Mouse (Mus musculus): Measurements from ENCODE around the gene Vps52. TPM values are rescaled to one million over a fixed set of nuclear protein-coding genes. Genes with fewer than 3 reads are reported as not detected.
A peak's percentile ranks its signal among the peaks of the same experiment; 100 is the strongest.
"Not testable (repeated sequence)": the region's sequence is repeated elsewhere in the genome, so short reads cannot be mapped to it uniquely, and the experiment has no call there.

The Vps52 gene
- polyA plus RNA-seq, 1 experiment from 2014 or later, result 31.5 TPM

GRCm38 (mm10) chr17:33947430-33948089 lies 8.1 kb upstream of the Vps52 start:
- peaks cover 14% of the 10 kb centered on the region; the same call in 1 of the 2 replicates for H3K4me1 ChIP-seq (ENCODE audit: control insufficient read depth, insufficient read depth, low read length)
- H3K4me2 ChIP-seq (replicated peaks; ENCODE audit: low read depth, low read length), result no peak overlapping the region
- no peak for ATAC-seq (ENCODE audit: insufficient number of reproducible peaks, insufficient read depth, low FRiP score, low read depth)
- no peaks in the 10 kb centered on the region for H3K9me3 ChIP-seq (ENCODE audit: control insufficient read depth, low read depth, low read length)
- no peak overlapping the region for H3K9ac ChIP-seq (replicated peaks; ENCODE audit: low read depth, low read length)
- no peak overlapping the region for H3K27ac ChIP-seq (ENCODE audit: low read length)
- H3K36me3 ChIP-seq (ENCODE audit: control insufficient read depth, insufficient read depth, low read length), result peaks cover 43% of the 10 kb centered on the region
- no peak overlapping the region for H3K4me3 ChIP-seq (ENCODE audit: low read depth, low read length)
- 91% methylated on average over 10 of the region's 10 CpGs for WGBS
- H3K27me3 ChIP-seq (ENCODE audit: control insufficient read depth, insufficient read depth, low read length), result no peaks in the 10 kb centered on the region

- Histone ChIP-seq H3K27ac (ENCODE audit: low read length) (no peak overlapping the region), H3K36me3 (ENCODE audit: control insufficient read depth, insufficient read depth, low read length) (peaks cover 46% of the 10 kb centered on the region)
Observed at GRCm38 (mm10) chr17:33948090-33948904, 7.3 kb upstream of the Vps52 start.

GRCm38 (mm10) chr17:33948905-33949537 lies 6.6 kb upstream of the Vps52 start:
- no peak overlapping the region for H3K9ac ChIP-seq (replicated peaks; ENCODE audit: low read depth, low read length)
- WGBS, result 84% methylated on average over 19 of the region's 19 CpGs
- H3K4me2 ChIP-seq (replicated peaks; ENCODE audit: low read depth, low read length), result no peak overlapping the region
- H3K27ac ChIP-seq (ENCODE audit: low read length), result no peak overlapping the region
- no peak for ATAC-seq (ENCODE audit: insufficient number of reproducible peaks, insufficient read depth, low FRiP score, low read depth)
- no peak overlapping the region for H3K4me3 ChIP-seq (ENCODE audit: low read depth, low read length)
- peaks cover 28% of the 10 kb centered on the region; the same call in 1 of the 2 replicates for H3K4me1 ChIP-seq (ENCODE audit: control insufficient read depth, insufficient read depth, low read length)
- H3K27me3 ChIP-seq (ENCODE audit: control insufficient read depth, insufficient read depth, low read length), result no peaks in the 10 kb centered on the region
- H3K9me3 ChIP-seq (ENCODE audit: control insufficient read depth, low read depth, low read length), result no peaks in the 10 kb centered on the region
- peaks cover 44% of the 10 kb centered on the region for H3K36me3 ChIP-seq (ENCODE audit: control insufficient read depth, insufficient read depth, low read length)

More at GRCm38 (mm10) chr17:33948090-33948904, 7.3 kb upstream of the Vps52 start:
- no peak overlapping the region for H3K4me3 ChIP-seq (ENCODE audit: low read depth, low read length)
- H3K4me1 ChIP-seq (ENCODE audit: control insufficient read depth, insufficient read depth, low read length), result peaks cover 21% of the 10 kb centered on the region; the same call in 1 of the 2 replicates
- no peak overlapping the region for H3K4me2 ChIP-seq (replicated peaks; ENCODE audit: low read depth, low read length)
- ATAC-seq (ENCODE audit: insufficient number of reproducible peaks, insufficient read depth, low FRiP score, low read depth), result no peak
- no peak overlapping the region for H3K9ac ChIP-seq (replicated peaks; ENCODE audit: low read depth, low read length)
- H3K27me3 ChIP-seq (ENCODE audit: control insufficient read depth, insufficient read depth, low read length), result no peaks in the 10 kb centered on the region
- no peaks in the 10 kb centered on the region for H3K9me3 ChIP-seq (ENCODE audit: control insufficient read depth, low read depth, low read length)
- WGBS, result 85% methylated on average over 22 of the region's 22 CpGs

GRCm38 (mm10) chr17:33950131-33950625 lies 5.4 kb upstream of the Vps52 start:
- Histone ChIP-seq H3K9ac (replicated peaks; ENCODE audit: low read depth, low read length) (no peak overlapping the region), H3K4me3 (ENCODE audit: low read depth, low read length) (peak overlapping the region; percentile 41), H3K36me3 (ENCODE audit: control insufficient read depth, insufficient read depth, low read length) (peaks cover 37% of the 10 kb centered on the region), H3K27ac (ENCODE audit: low read length) (no peak overlapping the region), H3K9me3 (ENCODE audit: control insufficient read depth, low read depth, low read length) (no peaks in the 10 kb centered on the region), H3K27me3 (ENCODE audit: control insufficient read depth, insufficient read depth, low read length) (no peaks in the 10 kb centered on the region), H3K4me2 (replicated peaks; ENCODE audit: low read depth, low read length) (peak overlapping the region; percentile 83), H3K4me1 (ENCODE audit: control insufficient read depth, insufficient read depth, low read length) (peaks cover 34% of the 10 kb centered on the region; the same call in 1 of the 2 replicates)
- WGBS, result 72% methylated on average over 10 of the region's 10 CpGs
- no peak for ATAC-seq (ENCODE audit: insufficient number of reproducible peaks, insufficient read depth, low FRiP score, low read depth)

GRCm38 (mm10) chr17:33951021-33951946 lies 4.3 kb upstream of the Vps52 start, which contains the start of gene B3galt4:
B3galt4 (minus strand) TSS chr17:33951488.
- peaks cover 34% of the 10 kb centered on the region; the same call in 1 of the 2 replicates for H3K4me1 ChIP-seq (ENCODE audit: control insufficient read depth, insufficient read depth, low read length)
- peak within 1 kb of the TSS; percentile 83 for H3K4me2 ChIP-seq (replicated peaks; ENCODE audit: low read depth, low read length)
- peak within 1 kb of the TSS; percentile 53 for H3K9ac ChIP-seq (replicated peaks; ENCODE audit: low read depth, low read length)
- no peaks in the 10 kb centered on the region for H3K9me3 ChIP-seq (ENCODE audit: control insufficient read depth, low read depth, low read length)
- ATAC-seq (ENCODE audit: insufficient number of reproducible peaks, insufficient read depth, low FRiP score, low read depth), result peak; percentile 83
- H3K27ac ChIP-seq (ENCODE audit: low read length), result peak within 1 kb of the TSS; percentile 86
- peak within 1 kb of the TSS; percentile 41 for H3K4me3 ChIP-seq (ENCODE audit: low read depth, low read length)
- WGBS, result under 1% methylated on average over 45 of the region's 45 CpGs
- H3K27me3 ChIP-seq (ENCODE audit: control insufficient read depth, insufficient read depth, low read length), result no peaks in the 10 kb centered on the region
- H3K36me3 ChIP-seq (ENCODE audit: control insufficient read depth, insufficient read depth, low read length), result peaks cover 36% of the 10 kb centered on the region

GRCm38 (mm10) chr17:33952015-33952414 lies 3.6 kb upstream of the Vps52 start:
- peak overlapping the region; percentile 83 for H3K4me2 ChIP-seq (replicated peaks; ENCODE audit: low read depth, low read length)
- peak overlapping the region; percentile 53; the same call in 1 of the 2 replicates for H3K9ac ChIP-seq (replicated peaks; ENCODE audit: low read depth, low read length)
- H3K4me1 ChIP-seq (ENCODE audit: control insufficient read depth, insufficient read depth, low read length), result peaks cover 39% of the 10 kb centered on the region; the same call in 1 of the 2 replicates
- not testable (repeated sequence) for H3K4me3 ChIP-seq (ENCODE audit: low read depth, low read length); H3K9me3 ChIP-seq (ENCODE audit: control insufficient read depth, low read depth, low read length); ATAC-seq (ENCODE audit: insufficient number of reproducible peaks, insufficient read depth, low FRiP score, low read depth); H3K27me3 ChIP-seq (ENCODE audit: control insufficient read depth, insufficient read depth, low read length)
- 72% methylated on average over 13 of the region's 13 CpGs for WGBS
- H3K27ac ChIP-seq (ENCODE audit: low read length), result peak overlapping the region; percentile 86; the same call in 1 of the 2 replicates
- peaks cover 31% of the 10 kb centered on the region for H3K36me3 ChIP-seq (ENCODE audit: control insufficient read depth, insufficient read depth, low read length)

- no peak for ATAC-seq (ENCODE audit: insufficient number of reproducible peaks, insufficient read depth, low FRiP score, low read depth)
- no peaks in the 10 kb centered on the region for H3K27me3 ChIP-seq (ENCODE audit: control insufficient read depth, insufficient read depth, low read length)
- peaks cover 39% of the 10 kb centered on the region; the same call in 1 of the 2 replicates for H3K4me1 ChIP-seq (ENCODE audit: control insufficient read depth, insufficient read depth, low read length)
- no peak overlapping the region; the same call in 1 of the 2 replicates for H3K9ac ChIP-seq (replicated peaks; ENCODE audit: low read depth, low read length)
- 78% methylated on average over 4 of the region's 4 CpGs for WGBS
- peaks cover 31% of the 10 kb centered on the region for H3K36me3 ChIP-seq (ENCODE audit: control insufficient read depth, insufficient read depth, low read length)
- H3K27ac ChIP-seq (ENCODE audit: low read length), result no peak overlapping the region
- H3K4me3 ChIP-seq (ENCODE audit: low read depth, low read length), result no peak overlapping the region
- no peaks in the 10 kb centered on the region for H3K9me3 ChIP-seq (ENCODE audit: control insufficient read depth, low read depth, low read length)
- no peak overlapping the region for H3K4me2 ChIP-seq (replicated peaks; ENCODE audit: low read depth, low read length)
Observed at GRCm38 (mm10) chr17:33952879-33953278, 2.7 kb upstream of the Vps52 start.
